Mouse (Mus musculus): ENCODE measurements around the gene Hnrnpa3. TPM values are rescaled to one million over a fixed set of nuclear protein-coding genes. Genes with fewer than 3 reads are reported as not detected.
A peak's percentile ranks its signal among the peaks of the same experiment; 100 is the strongest.
"Not testable (repeated sequence)": the region's sequence is repeated elsewhere in the genome, so short reads cannot be mapped to it uniquely, and the experiment has no call there.

Hnrnpa3 gene
- polyA plus RNA-seq, 1 experiment from 2014 or later = 254 TPM

GRCm38 (mm10) chr2:75684526-75684925, 25.5 kb downstream of the Hnrnpa3 start:
- no peaks in the 10 kb centered on the region for H3K36me3 ChIP-seq (ENCODE audit: control insufficient read depth, insufficient read depth, low read length)
- H3K4me2 ChIP-seq (ENCODE audit: low read depth, low read length) = no peak overlapping the region
- no peaks in the 10 kb centered on the region for H3K27me3 ChIP-seq (replicated peaks; ENCODE audit: control insufficient read depth, insufficient read depth, low read length)
- ATAC-seq = no peak
- WGBS = 78% methylated on average over 3 of the region's 3 CpGs
- no peak overlapping the region for H3K4me3 ChIP-seq (ENCODE audit: low read length)
- H3K9ac ChIP-seq (ENCODE audit: low read depth, low read length) = no peak overlapping the region
- H3K4me1 ChIP-seq (ENCODE audit: control insufficient read depth, insufficient read depth, low read length) = peaks cover 18% of the 10 kb centered on the region; the same call in 1 of the 2 replicates
- no peaks in the 10 kb centered on the region for H3K9me3 ChIP-seq (ENCODE audit: control insufficient read depth, low read length)
- no peak overlapping the region for H3K27ac ChIP-seq (ENCODE audit: low read length)

GRCm38 (mm10) chr2:75685458-75685861, 26.4 kb downstream of the Hnrnpa3 start:
- H3K4me3 ChIP-seq (ENCODE audit: low read length) = no peak overlapping the region
- WGBS = 59% methylated on average over 6 of the region's 6 CpGs
- ATAC-seq = 0 out of 2 replicates have a peak, but pooled peaks have one; percentile 8
- no peak overlapping the region for H3K4me2 ChIP-seq (ENCODE audit: low read depth, low read length)
- H3K27me3 ChIP-seq (replicated peaks; ENCODE audit: control insufficient read depth, insufficient read depth, low read length) = no peaks in the 10 kb centered on the region
- H3K9ac ChIP-seq (ENCODE audit: low read depth, low read length) = no peak overlapping the region
- 0 out of 2 replicates have a peak overlapping the region, but pooled peaks have one; percentile 44 for H3K27ac ChIP-seq (ENCODE audit: low read length)
- H3K36me3 ChIP-seq (ENCODE audit: control insufficient read depth, insufficient read depth, low read length) = no peaks in the 10 kb centered on the region
- H3K9me3 ChIP-seq (ENCODE audit: control insufficient read depth, low read length) = no peaks in the 10 kb centered on the region
- H3K4me1 ChIP-seq (ENCODE audit: control insufficient read depth, insufficient read depth, low read length) = peaks cover 18% of the 10 kb centered on the region; the same call in 1 of the 2 replicates

GRCm38 (mm10) chr2:75687040-75687749, 28.1 kb downstream of the Hnrnpa3 start:
- 78% methylated on average over 10 of the region's 10 CpGs for WGBS
- H3K27ac ChIP-seq (ENCODE audit: low read length) = no peak overlapping the region
- H3K9ac ChIP-seq (ENCODE audit: low read depth, low read length) = no peak overlapping the region

GRCm38 (mm10) chr2:75688901-75689300, 29.8 kb downstream of the Hnrnpa3 start:
- no peak for ATAC-seq
- no peaks in the 10 kb centered on the region for H3K27me3 ChIP-seq (replicated peaks; ENCODE audit: control insufficient read depth, insufficient read depth, low read length)
- H3K4me2 ChIP-seq (ENCODE audit: low read depth, low read length) = no peak overlapping the region
- H3K9me3 ChIP-seq (ENCODE audit: control insufficient read depth, low read length) = no peaks in the 10 kb centered on the region
- no peak overlapping the region for H3K9ac ChIP-seq (ENCODE audit: low read depth, low read length)
- no peaks in the 10 kb centered on the region for H3K36me3 ChIP-seq (ENCODE audit: control insufficient read depth, insufficient read depth, low read length)
- 75% methylated on average over 1 of the region's 1 CpGs for WGBS
- H3K4me3 ChIP-seq (ENCODE audit: low read length) = no peak overlapping the region
- H3K4me1 ChIP-seq (ENCODE audit: control insufficient read depth, insufficient read depth, low read length) = peaks cover 13% of the 10 kb centered on the region
- no peak overlapping the region for H3K27ac ChIP-seq (ENCODE audit: low read length)

More at GRCm38 (mm10) chr2:75687040-75687749, 28.1 kb downstream of the Hnrnpa3 start:
- peak; percentile 37; the same call in 1 of the 2 replicates for ATAC-seq
- Histone ChIP-seq H3K4me2 (ENCODE audit: low read depth, low read length) (no peak overlapping the region), H3K4me3 (ENCODE audit: low read length) (no peak overlapping the region), H3K9me3 (ENCODE audit: control insufficient read depth, low read length) (no peaks in the 10 kb centered on the region), H3K27me3 (replicated peaks; ENCODE audit: control insufficient read depth, insufficient read depth, low read length) (no peaks in the 10 kb centered on the region), H3K4me1 (ENCODE audit: control insufficient read depth, insufficient read depth, low read length) (peaks cover 15% of the 10 kb centered on the region; the same call in 1 of the 2 replicates), H3K36me3 (ENCODE audit: control insufficient read depth, insufficient read depth, low read length) (no peaks in the 10 kb centered on the region)

- H3K4me1 ChIP-seq (ENCODE audit: control insufficient read depth, insufficient read depth, low read length) = peaks cover 10% of the 10 kb centered on the region
These were observed 30.6 kb downstream of the Hnrnpa3 start for GRCm38 (mm10) chr2:75689482-75690158.

GRCm38 (mm10) chr2:75690656-75691055, 31.6 kb downstream of the Hnrnpa3 start:
- WGBS = 92% methylated on average over 4 of the region's 4 CpGs
- Histone ChIP-seq H3K9ac (ENCODE audit: low read depth, low read length) (no peak overlapping the region), H3K36me3 (ENCODE audit: control insufficient read depth, insufficient read depth, low read length) (no peaks in the 10 kb centered on the region), H3K27me3 (replicated peaks; ENCODE audit: control insufficient read depth, insufficient read depth, low read length) (no peaks in the 10 kb centered on the region), H3K27ac (ENCODE audit: low read length) (no peak overlapping the region), H3K4me3 (ENCODE audit: low read length) (no peak overlapping the region), H3K4me2 (ENCODE audit: low read depth, low read length) (no peak overlapping the region), H3K4me1 (ENCODE audit: control insufficient read depth, insufficient read depth, low read length) (peaks cover 10% of the 10 kb centered on the region), H3K9me3 (ENCODE audit: control insufficient read depth, low read length) (no peaks in the 10 kb centered on the region)
- no peak for ATAC-seq

More at GRCm38 (mm10) chr2:75689482-75690158, 30.6 kb downstream of the Hnrnpa3 start:
- Histone ChIP-seq H3K27ac (ENCODE audit: low read length) (no peak overlapping the region), H3K36me3 (ENCODE audit: control insufficient read depth, insufficient read depth, low read length) (no peaks in the 10 kb centered on the region), H3K9me3 (ENCODE audit: control insufficient read depth, low read length) (no peaks in the 10 kb centered on the region), H3K4me3 (ENCODE audit: low read length) (no peak overlapping the region), H3K27me3 (replicated peaks; ENCODE audit: control insufficient read depth, insufficient read depth, low read length) (no peaks in the 10 kb centered on the region), H3K9ac (ENCODE audit: low read depth, low read length) (no peak overlapping the region), H3K4me2 (ENCODE audit: low read depth, low read length) (no peak overlapping the region)
- no peak for ATAC-seq
- WGBS = 88% methylated on average over 10 of the region's 10 CpGs

- no peaks in the 10 kb centered on the region for H3K36me3 ChIP-seq (ENCODE audit: control insufficient read depth, insufficient read depth, low read length)
- H3K4me3 ChIP-seq (ENCODE audit: low read length) = no peak overlapping the region
- 81% methylated on average over 8 of the region's 8 CpGs for WGBS
- ATAC-seq = no peak
- no peak overlapping the region for H3K27ac ChIP-seq (ENCODE audit: low read length)
- H3K9ac ChIP-seq (ENCODE audit: low read depth, low read length) = no peak overlapping the region
- H3K27me3 ChIP-seq (replicated peaks; ENCODE audit: control insufficient read depth, insufficient read depth, low read length) = no peaks in the 10 kb centered on the region
- H3K4me2 ChIP-seq (ENCODE audit: low read depth, low read length) = no peak overlapping the region
- H3K9me3 ChIP-seq (ENCODE audit: control insufficient read depth, low read length) = no peaks in the 10 kb centered on the region
- H3K4me1 ChIP-seq (ENCODE audit: control insufficient read depth, insufficient read depth, low read length) = peaks cover 10% of the 10 kb centered on the region
These were observed 32.3 kb downstream of the Hnrnpa3 start for GRCm38 (mm10) chr2:75691316-75691715.

GRCm38 (mm10) chr2:75692369-75692768, 33.3 kb downstream of the Hnrnpa3 start:
- Histone ChIP-seq H3K4me1 (ENCODE audit: control insufficient read depth, insufficient read depth, low read length) (peaks cover 19% of the 10 kb centered on the region), H3K4me2 (ENCODE audit: low read depth, low read length) (no peak overlapping the region), H3K27me3 (replicated peaks; ENCODE audit: control insufficient read depth, insufficient read depth, low read length) (no peaks in the 10 kb centered on the region), H3K9me3 (ENCODE audit: control insufficient read depth, low read length) (no peaks in the 10 kb centered on the region), H3K4me3 (ENCODE audit: low read length) (no peak overlapping the region), H3K36me3 (ENCODE audit: control insufficient read depth, insufficient read depth, low read length) (no peaks in the 10 kb centered on the region), H3K27ac (ENCODE audit: low read length) (no peak overlapping the region), H3K9ac (ENCODE audit: low read depth, low read length) (no peak overlapping the region)
- no peak for ATAC-seq
- 89% methylated on average over 6 of the region's 6 CpGs for WGBS

- peaks cover 40% of the 10 kb centered on the region for H3K4me1 ChIP-seq (ENCODE audit: control insufficient read depth, insufficient read depth, low read length)
- 73% methylated on average over 3 of the region's 3 CpGs for WGBS
These were observed 35.9 kb downstream of the Hnrnpa3 start for GRCm38 (mm10) chr2:75694926-75695325.

More at GRCm38 (mm10) chr2:75694926-75695325, 35.9 kb downstream of the Hnrnpa3 start:
- not testable (repeated sequence) for ATAC-seq; H3K27ac ChIP-seq (ENCODE audit: low read length); H3K9ac ChIP-seq (ENCODE audit: low read depth, low read length); H3K9me3 ChIP-seq (ENCODE audit: control insufficient read depth, low read length); H3K4me2 ChIP-seq (ENCODE audit: low read depth, low read length); H3K36me3 ChIP-seq (ENCODE audit: control insufficient read depth, insufficient read depth, low read length); H3K4me3 ChIP-seq (ENCODE audit: low read length); H3K27me3 ChIP-seq (replicated peaks; ENCODE audit: control insufficient read depth, insufficient read depth, low read length)

Data from intestine, embryonic 16.5 days (tissue).